Mouse (Mus musculus): Measurements from ENCODE around the gene Fibcd1. TPM values are rescaled to one million over a fixed set of nuclear protein-coding genes. Genes with fewer than 3 reads are reported as not detected.

Gene Fibcd1
- polyA plus RNA-seq, 2 experiments: 0.28 to 0.34 TPM

DNA sequence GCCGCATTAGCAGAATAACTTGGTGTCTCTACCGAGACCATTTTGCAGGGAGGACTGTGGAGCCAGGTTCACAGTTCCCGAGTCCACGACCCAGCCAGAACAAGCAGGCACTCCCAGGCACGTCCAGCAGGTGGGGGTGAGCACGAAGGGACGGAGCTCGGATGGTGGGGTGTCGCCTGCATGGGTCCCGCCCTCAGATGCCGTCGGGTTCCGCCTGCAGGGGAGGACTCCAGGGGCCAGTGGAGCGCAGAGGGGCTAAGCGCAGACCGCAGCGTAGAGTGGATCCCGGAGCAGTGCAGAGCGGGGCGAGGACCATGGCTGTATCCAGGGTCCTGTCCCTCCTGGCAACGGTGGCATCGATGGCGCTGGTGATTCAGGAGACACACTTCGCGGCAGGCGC is 41.2 kb upstream of the Fibcd1 start, which contains the start of gene Lamc3:
Lamc3 (plus strand) TSS at position 262 of the 400 bp plus-strand sequence.
- WGBS: 5% methylated on average over 25 of the region's 26 CpGs

DNA sequence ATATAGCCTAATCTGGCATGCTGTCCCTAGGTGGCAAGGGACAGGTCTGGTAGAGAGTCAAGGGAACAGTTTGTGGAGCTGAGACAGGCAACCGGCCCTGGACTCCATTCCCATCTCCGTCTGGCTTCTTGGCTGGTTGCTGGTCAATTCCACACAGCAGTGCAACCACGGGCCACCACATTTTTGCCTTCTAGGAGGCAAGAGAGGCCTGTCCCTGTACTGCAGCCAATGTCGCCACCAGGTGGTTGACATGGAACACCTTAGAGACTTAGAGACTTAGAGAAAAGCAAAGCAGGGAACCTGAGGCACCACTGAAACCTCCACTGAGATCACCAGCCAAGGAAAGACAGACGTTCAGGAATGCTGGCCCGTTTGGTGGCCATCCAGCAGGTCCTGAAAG is 39.0 kb upstream of the Fibcd1 start:
- no peak overlapping the region for H3K27ac ChIP-seq (replicated peaks; ENCODE audit: low read depth, low read length)
- DNase-seq (ENCODE audit: low spot score) (no peak), ATAC-seq (ENCODE audit: low FRiP score, low read depth) (no peak)
- 25% methylated on average over 6 of the region's 6 CpGs for WGBS
- H3K27me3 ChIP-seq (ENCODE audit: control insufficient read depth, insufficient read depth, low read length): peaks cover 68% of the 10 kb centered on the region
- H3K36me3 ChIP-seq (ENCODE audit: control insufficient read depth, insufficient read depth, low read length): no peaks in the 10 kb centered on the region
- no peaks in the 10 kb centered on the region for H3K9me3 ChIP-seq (ENCODE audit: control insufficient read depth, low read length)
- no peak overlapping the region for H3K4me3 ChIP-seq (replicated peaks; ENCODE audit: low read length)
- 0 out of 2 replicates have a peak, but pooled peaks cover 4% of the 10 kb centered on the region for H3K4me1 ChIP-seq (ENCODE audit: control insufficient read depth, insufficient read depth, low read length)
- H3K4me2 ChIP-seq (replicated peaks; ENCODE audit: low read depth, low read length, severe bottlenecking): no peak overlapping the region
- no peak for TF ChIP-seq POLR2A (IDR thresholded peaks at IDR 0.05; ENCODE audit: borderline replicate concordance, extremely low read depth, insufficient read depth, insufficient read length)
- H3K9ac ChIP-seq (ENCODE audit: low read depth, low read length, severe bottlenecking): no peak overlapping the region

More for the DNA sequence above, 41.2 kb upstream of the Fibcd1 start, which contains the start of gene Lamc3:
- ATAC-seq (ENCODE audit: low FRiP score, low read depth): peak; percentile 65; the same call in 1 of the 2 replicates
- peak within 1 kb of the TSS; percentile 40; the same call in 1 of the 2 replicates for H3K9ac ChIP-seq (ENCODE audit: low read depth, low read length, severe bottlenecking)
- no peak for DNase-seq (ENCODE audit: low spot score)
- TF ChIP-seq POLR2A (IDR thresholded peaks at IDR 0.05; ENCODE audit: borderline replicate concordance, extremely low read depth, insufficient read depth, insufficient read length): no peak
- peak within 1 kb of the TSS; percentile 25 for H3K4me3 ChIP-seq (replicated peaks; ENCODE audit: low read length)
- no peaks in the 10 kb centered on the region for H3K4me1 ChIP-seq (ENCODE audit: control insufficient read depth, insufficient read depth, low read length)
- no peaks in the 10 kb centered on the region for H3K36me3 ChIP-seq (ENCODE audit: control insufficient read depth, insufficient read depth, low read length)
- H3K27ac ChIP-seq (replicated peaks; ENCODE audit: low read depth, low read length): no peak within 1 kb of the TSS
- no peaks in the 10 kb centered on the region for H3K9me3 ChIP-seq (ENCODE audit: control insufficient read depth, low read length)
- H3K4me2 ChIP-seq (replicated peaks; ENCODE audit: low read depth, low read length, severe bottlenecking): peak within 1 kb of the TSS; percentile 47
- H3K27me3 ChIP-seq (ENCODE audit: control insufficient read depth, insufficient read depth, low read length): peaks cover 50% of the 10 kb centered on the region

DNA sequence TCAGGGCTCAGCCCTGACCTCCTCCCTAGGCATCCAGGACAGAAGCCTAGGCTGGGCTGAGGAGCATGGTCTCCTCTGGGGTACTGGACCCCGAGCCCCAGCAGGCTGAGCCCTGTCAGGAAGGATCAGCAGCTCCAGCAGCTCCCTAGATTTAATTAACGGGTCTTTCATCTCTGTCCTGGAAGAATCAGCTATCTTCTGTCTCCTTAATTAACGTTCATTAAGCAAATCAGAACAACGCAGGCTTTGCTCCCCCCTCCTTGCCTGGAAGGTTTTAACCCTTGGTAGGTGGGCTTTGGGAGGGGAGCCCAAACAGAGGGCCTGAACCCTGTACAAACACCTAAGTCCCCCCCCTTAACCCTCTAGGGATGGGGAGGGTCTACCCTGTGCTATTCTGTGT is 37.3 kb upstream of the Fibcd1 start:
- peaks cover 66% of the 10 kb centered on the region for H3K27me3 ChIP-seq (ENCODE audit: control insufficient read depth, insufficient read depth, low read length)
- H3K4me1 ChIP-seq (ENCODE audit: control insufficient read depth, insufficient read depth, low read length): 0 out of 2 replicates have a peak, but pooled peaks cover 4% of the 10 kb centered on the region
- no peak for DNase-seq (ENCODE audit: low spot score)
- ATAC-seq (ENCODE audit: low FRiP score, low read depth): no peak
- no peak overlapping the region for H3K4me2 ChIP-seq (replicated peaks; ENCODE audit: low read depth, low read length, severe bottlenecking)
- WGBS: 23% methylated on average over 4 of the region's 4 CpGs
- no peak for TF ChIP-seq POLR2A (IDR thresholded peaks at IDR 0.05; ENCODE audit: borderline replicate concordance, extremely low read depth, insufficient read depth, insufficient read length)
- no peak overlapping the region for H3K9ac ChIP-seq (ENCODE audit: low read depth, low read length, severe bottlenecking)
- no peak overlapping the region for H3K27ac ChIP-seq (replicated peaks; ENCODE audit: low read depth, low read length)
- no peak overlapping the region for H3K4me3 ChIP-seq (replicated peaks; ENCODE audit: low read length)
- no peaks in the 10 kb centered on the region for H3K9me3 ChIP-seq (ENCODE audit: control insufficient read depth, low read length)
- H3K36me3 ChIP-seq (ENCODE audit: control insufficient read depth, insufficient read depth, low read length): no peaks in the 10 kb centered on the region

DNA sequence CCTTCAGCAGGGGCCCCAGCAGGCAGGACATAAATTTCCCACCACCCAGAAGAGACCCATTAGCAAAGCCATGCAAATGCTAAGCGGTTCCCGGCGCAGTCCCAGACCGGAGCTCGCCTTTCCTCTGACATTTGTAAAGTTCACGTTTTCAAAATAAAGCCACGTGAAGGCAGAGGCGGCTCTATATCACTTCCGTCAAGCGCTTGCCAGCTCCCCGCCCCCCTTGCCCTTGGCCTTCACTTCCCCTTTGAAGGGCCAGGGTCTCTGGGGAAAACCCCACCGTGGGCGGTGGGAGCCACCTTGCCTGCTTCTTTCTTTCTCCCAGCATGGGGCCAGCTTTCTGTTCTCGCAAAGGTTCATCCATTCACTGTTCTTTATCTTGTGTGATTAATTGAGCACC is 35.1 kb upstream of the Fibcd1 start:
- no peak overlapping the region for H3K27ac ChIP-seq (replicated peaks; ENCODE audit: low read depth, low read length)
- DNase-seq (ENCODE audit: low spot score) (no peak), ATAC-seq (ENCODE audit: low FRiP score, low read depth) (no peak)
- H3K4me1 ChIP-seq (ENCODE audit: control insufficient read depth, insufficient read depth, low read length): 0 out of 2 replicates have a peak, but pooled peaks cover 4% of the 10 kb centered on the region
- WGBS: 4% methylated on average over 14 of the region's 14 CpGs
- no peak overlapping the region for H3K4me3 ChIP-seq (replicated peaks; ENCODE audit: low read length)
- H3K9me3 ChIP-seq (ENCODE audit: control insufficient read depth, low read length): no peaks in the 10 kb centered on the region
- H3K36me3 ChIP-seq (ENCODE audit: control insufficient read depth, insufficient read depth, low read length): no peaks in the 10 kb centered on the region
- peaks cover 45% of the 10 kb centered on the region for H3K27me3 ChIP-seq (ENCODE audit: control insufficient read depth, insufficient read depth, low read length)
- TF ChIP-seq POLR2A (IDR thresholded peaks at IDR 0.05; ENCODE audit: borderline replicate concordance, extremely low read depth, insufficient read depth, insufficient read length): no peak
- no peak overlapping the region for H3K4me2 ChIP-seq (replicated peaks; ENCODE audit: low read depth, low read length, severe bottlenecking)
- H3K9ac ChIP-seq (ENCODE audit: low read depth, low read length, severe bottlenecking): no peak overlapping the region

DNA sequence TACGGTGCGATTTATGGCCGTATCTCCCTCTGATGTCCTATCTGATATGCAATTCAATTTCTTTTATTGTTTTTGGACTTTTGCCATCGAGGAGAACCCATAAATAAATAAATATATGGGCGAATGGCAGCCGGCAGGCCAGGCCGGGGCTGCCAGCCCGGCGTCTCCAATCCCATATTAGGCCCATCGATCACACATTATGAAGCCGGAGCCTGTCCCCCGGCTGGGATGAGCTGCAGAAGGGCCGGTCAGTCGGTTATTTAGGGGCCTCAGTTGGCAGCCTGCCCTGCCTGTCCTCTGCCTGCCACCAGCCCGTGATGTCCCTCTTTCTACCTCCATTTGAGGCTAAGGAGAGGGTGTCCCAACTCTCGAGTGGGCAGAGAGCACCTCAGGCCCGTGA is 32.8 kb upstream of the Fibcd1 start:
- no peaks in the 10 kb centered on the region for H3K36me3 ChIP-seq (ENCODE audit: control insufficient read depth, insufficient read depth, low read length)
- H3K4me1 ChIP-seq (ENCODE audit: control insufficient read depth, insufficient read depth, low read length): 0 out of 2 replicates have a peak, but pooled peaks cover 4% of the 10 kb centered on the region
- ATAC-seq (ENCODE audit: low FRiP score, low read depth) (no peak), DNase-seq (ENCODE audit: low spot score) (no peak)
- no peak overlapping the region for H3K4me3 ChIP-seq (replicated peaks; ENCODE audit: low read length)
- peaks cover 38% of the 10 kb centered on the region for H3K27me3 ChIP-seq (ENCODE audit: control insufficient read depth, insufficient read depth, low read length)
- H3K9ac ChIP-seq (ENCODE audit: low read depth, low read length, severe bottlenecking): no peak overlapping the region
- no peak overlapping the region for H3K4me2 ChIP-seq (replicated peaks; ENCODE audit: low read depth, low read length, severe bottlenecking)
- H3K9me3 ChIP-seq (ENCODE audit: control insufficient read depth, low read length): no peaks in the 10 kb centered on the region
- no peak for TF ChIP-seq POLR2A (IDR thresholded peaks at IDR 0.05; ENCODE audit: borderline replicate concordance, extremely low read depth, insufficient read depth, insufficient read length)
- WGBS: 75% methylated on average over 17 of the region's 17 CpGs
- no peak overlapping the region for H3K27ac ChIP-seq (replicated peaks; ENCODE audit: low read depth, low read length)
